Mouse (Mus musculus) adrenal gland (tissue): ENCODE results near the gene AI467606.
"Not testable (repeated sequence)": the region's sequence is repeated elsewhere in the genome, so short reads cannot be mapped to it uniquely, and the experiment has no call there.

ENCODE experiments used
- intact Hi-C: fragments of 180-260 bp; cut with DNase I; formaldehyde crosslinking; loops from one replicate; pipeline ENCODE4 v1.15.1; 2025
- long read RNA-seq, 2 experiments: library from polyadenylated mRNA; unstranded; transcript quantifications; one replicate each; pipeline ENCODE4 v2.0.0; 2020; ENCODE audit warnings: borderline replicate concordance in 1 of 2; ENCODE audit not compliant: insufficient replicate concordance in 1 of 2

The AI467606 gene
- long read RNA-seq, experiment 1, partial matches to known transcripts = 0 of 1 reads
- long read RNA-seq, experiment 1, other reads (novel, unspliced or antisense) = 0 of 1 reads
- long read RNA-seq, experiment 2, partial matches to known transcripts = 0 of 2 reads
- long read RNA-seq, experiment 2, other reads (novel, unspliced or antisense) = 0 of 2 reads

DNA sequence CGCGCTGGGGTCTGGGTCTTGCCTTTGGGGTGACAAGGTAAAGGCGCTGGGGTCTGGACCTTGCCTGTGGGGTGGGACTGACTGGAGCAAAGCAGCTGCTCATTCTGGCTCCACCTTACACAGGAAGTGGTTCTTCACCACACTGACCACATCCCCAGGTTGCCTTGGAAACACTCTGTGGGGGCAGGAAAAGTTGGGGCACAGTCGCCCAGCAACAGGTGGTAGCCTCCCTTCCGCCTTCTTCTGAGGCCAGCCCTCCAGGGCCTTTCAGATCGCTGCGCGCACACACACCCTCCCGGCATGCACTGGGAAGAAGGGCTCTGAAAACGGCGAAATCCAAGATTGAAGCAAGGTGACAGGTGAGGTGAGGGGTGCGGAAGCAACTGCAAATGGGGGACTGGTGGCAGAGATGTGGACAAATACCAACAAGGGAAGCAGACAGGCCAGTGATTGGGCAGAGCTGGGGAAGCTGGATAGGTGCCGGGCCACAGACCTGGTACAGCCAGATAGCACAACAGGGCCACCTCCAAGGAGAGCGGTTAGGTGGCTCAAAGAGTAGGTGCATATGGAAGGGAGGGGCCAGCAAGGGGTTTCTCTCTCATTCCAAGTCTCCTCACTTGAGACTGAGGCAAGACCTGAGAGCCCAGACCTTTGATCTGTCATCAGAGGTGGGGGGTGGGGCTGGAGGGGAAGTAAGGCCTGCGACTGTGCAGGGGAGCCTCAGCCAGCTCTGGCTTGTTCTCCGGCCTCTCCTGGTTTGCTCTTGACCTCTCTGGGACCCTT lies at the start of gene AI467606:
Gene AI467606, plus strand, starts transcription at position 246 of the 783 bp plus-strand sequence.
- intact Hi-C loops = no loop called here

DNA sequence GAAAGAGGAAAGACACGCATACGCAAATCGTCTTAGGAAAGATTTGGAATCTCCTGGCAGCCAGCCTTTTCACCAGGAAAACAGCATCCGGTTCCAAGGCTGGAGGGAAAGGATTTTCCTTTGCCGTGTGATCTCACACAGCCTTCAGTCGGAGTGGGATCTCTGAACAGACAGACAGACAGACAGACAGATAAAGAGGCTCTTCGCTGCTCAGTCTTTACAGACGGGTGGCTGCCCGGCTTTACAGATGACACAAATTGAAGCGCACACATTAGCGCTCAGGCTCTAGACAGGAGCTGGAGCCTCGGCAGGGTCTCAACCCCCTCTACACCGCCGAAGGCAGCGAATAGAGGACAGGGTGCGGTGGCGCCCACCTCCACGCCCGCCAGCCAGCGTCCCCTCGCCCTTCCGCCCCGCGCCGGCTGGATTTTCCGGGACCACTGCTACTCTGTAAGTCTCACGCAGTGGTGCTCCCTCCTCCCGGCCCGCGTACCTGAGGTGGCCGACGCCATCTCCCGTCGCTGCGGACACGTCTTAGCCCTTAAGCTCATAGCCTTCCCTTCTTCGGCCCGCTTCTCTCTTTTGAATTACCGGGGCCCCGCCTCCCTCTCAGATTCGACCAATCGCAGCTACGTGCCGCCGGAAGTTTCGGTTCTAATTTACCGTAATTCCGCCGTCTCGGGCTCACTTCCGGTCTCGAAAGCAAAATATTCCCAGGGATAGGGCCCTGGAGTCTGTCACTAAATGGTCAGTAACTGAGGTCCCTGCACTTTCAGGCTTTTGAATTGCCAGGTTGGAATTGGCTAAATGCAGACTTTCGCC lies 49.1 kb upstream of the AI467606 start, which contains the start of gene Kif22:
Gene Kif22, minus strand, starts transcription at position 621 of the 822 bp plus-strand sequence.
- intact Hi-C loops = loop anchor here (5.0 kb wide), 1 partner anchor 60 kb away; no protein-coding TSS in a partner anchor

DNA sequence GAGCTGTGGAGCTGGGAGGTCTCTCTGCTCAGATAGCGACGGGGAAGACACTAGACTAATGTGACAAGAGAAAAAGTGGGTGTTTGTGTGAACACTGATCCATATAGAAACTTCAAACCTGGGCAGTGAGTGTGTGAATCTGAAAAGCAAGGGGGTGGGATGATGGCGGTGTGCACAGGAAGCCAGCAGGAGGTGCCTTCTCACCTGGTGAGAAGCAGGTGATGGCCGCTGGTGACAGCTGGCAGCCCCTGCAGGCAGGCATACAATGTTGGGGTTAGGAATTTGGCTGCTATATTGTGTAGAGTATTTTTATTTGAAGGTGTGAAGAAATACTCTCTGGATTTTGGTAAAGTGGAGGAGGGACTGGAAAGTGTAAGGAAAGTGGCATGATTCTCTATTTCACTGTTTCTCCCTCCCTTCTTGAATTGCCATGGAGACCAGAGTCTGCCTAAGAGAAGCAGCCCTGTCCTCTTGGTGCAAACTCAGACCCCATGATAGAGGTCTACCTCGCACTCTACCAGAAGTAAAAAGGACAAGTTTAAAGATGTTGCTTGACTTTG lies 36.1 kb upstream of the AI467606 start:
- intact Hi-C loops = no loop called here

DNA sequence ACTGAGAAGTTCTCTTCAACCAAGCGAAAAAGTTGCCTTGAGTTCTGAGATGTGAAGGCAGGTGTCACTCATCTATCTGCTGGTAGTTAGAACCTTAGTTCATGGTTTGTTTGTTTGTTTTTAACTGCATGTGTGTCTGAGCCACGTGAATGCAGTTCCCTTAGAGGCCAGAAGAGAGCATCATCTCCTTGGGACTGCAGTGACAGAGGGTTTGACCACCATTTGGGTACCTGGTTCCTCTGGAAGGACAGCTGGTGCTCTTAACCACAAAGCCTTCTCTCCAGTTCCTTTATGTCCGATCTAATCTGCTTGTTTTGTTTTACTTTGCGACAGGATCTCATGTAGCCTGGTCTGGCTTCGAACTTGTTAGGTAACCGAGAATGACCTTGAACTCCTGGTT lies 25.6 kb upstream of the AI467606 start:
- intact Hi-C loops = no loop called here

DNA sequence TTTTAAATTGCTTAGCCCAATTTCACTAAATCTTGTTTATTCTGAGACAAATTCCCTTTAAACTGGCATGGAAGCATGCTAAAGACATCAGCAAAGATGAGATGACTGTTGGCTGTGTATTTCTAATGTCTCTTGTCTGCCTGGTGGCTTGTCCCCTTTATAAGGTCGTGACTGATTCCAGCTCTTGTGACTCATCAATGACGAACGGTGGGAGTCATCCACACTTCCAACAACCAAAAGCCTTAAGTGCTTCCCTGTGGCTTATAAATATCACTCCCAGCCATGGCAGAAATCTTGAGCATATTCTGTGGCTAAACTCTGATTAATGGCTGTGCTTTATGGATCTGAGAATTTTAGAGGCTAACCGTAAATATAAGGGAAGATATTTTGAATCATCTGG lies 24.8 kb upstream of the AI467606 start:
- intact Hi-C loops = no loop called here

DNA sequence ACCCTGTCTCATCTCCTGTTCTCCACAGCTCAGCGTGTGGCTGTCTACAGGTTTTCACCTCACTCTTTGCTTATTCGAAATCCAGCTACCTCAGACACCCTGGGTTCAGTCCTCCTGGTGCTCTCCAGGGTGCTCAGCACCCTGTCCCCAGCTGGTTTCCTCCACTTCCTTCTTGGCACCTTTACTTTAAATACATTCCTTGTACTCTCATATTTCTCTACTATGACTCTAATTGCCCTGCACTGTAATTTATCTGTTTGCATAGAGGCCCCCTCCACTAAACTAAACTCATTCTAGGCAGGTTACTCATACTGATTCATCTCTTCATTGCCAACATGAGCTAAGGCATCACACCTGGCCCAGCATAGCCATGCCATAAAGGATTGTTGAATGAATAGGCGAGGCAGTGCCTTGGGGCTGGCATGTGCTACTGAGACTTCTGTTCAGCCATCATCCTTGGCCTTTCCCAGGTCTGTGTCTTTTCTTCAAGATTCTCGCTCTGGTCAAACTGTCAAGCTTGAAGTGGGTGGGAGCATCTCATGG lies 20.2 kb upstream of the AI467606 start:
- intact Hi-C loops = no loop called here

DNA sequence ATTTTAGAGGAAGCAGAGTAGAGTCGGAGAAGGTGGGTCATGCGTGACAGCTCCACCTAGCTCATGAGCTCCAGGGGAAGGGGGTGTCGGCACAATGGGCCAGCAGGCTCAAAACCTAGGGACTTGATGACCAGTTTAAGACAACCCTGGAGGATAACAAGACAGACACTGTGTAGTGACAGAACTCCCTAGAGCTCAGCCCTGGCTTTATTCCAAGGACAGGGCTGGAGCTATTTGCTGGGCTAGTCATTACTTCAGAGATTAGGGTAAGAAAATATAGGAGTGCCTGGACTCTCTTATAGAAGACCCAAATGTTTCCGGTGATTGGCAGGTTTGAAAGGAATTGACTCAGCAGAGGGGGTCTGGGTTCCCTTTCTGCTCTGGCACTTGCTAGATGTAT lies 17.9 kb upstream of the AI467606 start:
- intact Hi-C loops = no loop called here

DNA sequence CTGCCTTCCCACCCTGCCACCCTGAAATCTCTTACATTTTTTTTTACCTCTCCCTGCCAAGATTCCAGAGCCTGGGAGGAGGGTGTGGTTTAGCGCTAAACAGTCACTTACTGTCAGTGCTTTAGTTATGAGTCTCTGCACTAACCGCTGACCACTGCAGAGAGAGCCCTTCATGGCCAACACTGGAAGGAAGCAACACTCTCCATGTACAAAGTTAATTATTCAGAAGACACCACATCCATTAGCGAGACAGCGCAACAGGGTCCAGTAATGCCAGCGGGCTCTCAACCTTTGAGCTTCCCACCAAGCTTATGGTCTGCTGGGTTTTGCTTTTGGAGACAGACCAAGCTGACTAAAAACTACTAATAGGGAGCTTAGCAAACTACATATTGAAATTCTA lies 15.0 kb upstream of the AI467606 start:
- intact Hi-C loops = no loop called here

DNA sequence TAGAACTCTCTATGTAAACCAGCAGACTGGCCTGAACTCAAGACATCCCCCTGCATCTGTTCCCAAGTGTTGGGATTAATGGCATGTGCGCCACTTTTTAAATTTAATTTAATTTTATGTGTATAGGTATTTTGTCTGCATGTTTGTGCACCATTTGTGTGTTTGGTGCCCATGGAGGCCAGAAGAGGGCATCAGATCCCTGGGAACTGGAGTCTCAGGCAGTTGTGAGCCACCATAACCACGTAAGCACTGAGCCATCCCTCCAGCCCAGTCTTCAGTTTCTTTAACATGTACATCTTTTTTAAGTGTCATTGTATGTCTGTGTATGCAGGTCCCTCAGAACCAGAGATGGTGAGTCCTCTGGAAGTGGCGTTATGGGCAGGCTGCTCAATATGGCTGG lies 13.5 kb upstream of the AI467606 start:
- intact Hi-C loops = no loop called here

DNA sequence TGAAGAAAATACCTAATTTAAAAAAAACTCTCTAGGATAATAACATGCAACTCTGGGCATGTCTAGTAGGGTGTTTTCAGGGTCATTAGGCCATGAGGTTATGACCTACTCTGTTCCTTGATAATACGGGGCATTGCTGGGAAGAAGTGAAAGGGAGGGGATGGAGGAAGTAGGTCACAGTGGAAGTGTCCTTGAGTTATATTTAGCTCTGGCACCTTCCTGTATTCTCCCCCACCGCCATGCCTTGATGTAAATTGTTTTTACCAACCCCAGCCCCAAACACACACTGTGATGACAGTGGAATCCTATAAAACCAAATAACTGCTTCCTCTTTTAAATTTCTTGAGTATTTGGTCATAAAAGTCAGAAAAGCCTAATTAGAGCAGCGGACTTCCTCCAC lies 11.1 kb upstream of the AI467606 start:
- intact Hi-C loops = no loop called here

DNA sequence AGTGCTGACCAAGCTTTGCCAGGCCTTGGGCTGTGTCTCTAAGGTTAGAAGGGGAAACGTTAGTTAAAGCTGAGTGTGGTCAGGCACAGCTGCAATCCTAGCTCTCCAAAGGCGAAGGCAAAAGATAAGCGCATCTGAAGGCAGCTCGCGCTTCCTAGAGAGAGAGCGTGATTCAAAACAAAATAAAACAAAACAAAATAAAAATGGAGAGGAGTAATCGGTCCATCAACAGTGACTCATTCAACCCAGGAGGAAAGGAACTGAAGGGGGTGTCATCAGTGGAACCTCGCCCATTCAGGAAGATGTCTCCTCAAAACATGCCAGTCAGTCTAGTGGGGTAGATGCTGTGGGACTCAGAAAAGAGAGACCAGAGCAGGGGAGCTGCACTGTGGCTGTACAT lies 8.9 kb upstream of the AI467606 start:
- intact Hi-C loops = no loop called here

DNA sequence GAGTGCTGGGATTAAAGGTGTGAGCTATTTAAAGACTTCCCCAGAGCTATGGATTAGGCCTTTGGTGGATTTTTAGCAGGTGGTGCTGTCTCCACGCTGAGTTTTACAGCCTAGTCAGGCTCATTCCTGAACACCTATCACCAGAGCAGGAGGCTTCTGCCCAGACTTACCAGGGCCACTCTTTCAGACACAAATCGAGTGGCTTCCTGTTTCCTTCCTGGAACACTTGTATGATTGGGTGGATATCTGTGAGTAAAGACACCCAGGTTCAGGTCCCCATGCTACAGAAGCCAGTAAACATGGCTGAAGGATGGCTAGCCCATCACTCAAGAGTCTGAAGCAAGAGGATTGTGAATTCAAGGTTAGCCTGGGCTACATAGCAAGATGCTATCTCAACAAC lies 8.2 kb upstream of the AI467606 start:
- intact Hi-C loops = no loop called here

DNA sequence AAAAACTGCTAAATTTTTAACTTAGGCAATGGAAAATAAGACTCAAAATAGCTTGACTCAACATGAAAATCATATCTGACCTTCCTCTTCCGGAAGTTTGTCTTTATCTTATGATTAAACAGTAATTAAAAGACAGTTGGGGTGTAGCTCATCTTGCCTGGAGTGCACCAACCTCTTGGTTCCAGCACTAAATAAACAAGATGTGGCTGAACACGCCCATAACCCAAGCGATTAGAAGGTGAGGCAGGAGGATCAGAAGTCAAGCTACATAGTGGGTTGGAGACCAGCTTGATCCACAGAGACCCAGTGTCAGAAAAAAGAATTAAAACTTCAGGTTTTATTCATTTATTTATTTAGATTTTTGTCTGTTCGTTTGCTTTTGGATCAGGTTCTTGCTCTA lies 7.5 kb upstream of the AI467606 start:
- intact Hi-C loops = no loop called here

DNA sequence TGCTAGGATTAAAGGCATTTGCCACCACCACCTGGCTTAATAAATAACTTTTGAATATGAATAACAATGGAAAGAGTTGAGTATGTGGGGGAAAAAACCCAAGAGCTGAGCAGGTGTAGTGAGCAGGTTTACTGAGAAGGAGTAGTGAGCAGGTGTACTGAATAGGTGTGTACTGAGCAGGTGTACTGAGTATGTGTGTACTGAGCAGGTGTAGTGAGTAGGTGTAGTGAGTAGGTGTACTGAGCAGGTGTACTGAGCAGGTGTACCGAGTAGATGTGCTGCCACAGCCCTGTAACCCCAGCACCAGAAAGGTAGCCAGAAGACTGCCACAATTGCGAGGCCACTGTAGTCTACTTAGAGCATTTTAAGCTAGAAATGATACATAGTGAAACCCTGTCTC lies 6.4 kb upstream of the AI467606 start:
- intact Hi-C loops = no loop called here

DNA sequence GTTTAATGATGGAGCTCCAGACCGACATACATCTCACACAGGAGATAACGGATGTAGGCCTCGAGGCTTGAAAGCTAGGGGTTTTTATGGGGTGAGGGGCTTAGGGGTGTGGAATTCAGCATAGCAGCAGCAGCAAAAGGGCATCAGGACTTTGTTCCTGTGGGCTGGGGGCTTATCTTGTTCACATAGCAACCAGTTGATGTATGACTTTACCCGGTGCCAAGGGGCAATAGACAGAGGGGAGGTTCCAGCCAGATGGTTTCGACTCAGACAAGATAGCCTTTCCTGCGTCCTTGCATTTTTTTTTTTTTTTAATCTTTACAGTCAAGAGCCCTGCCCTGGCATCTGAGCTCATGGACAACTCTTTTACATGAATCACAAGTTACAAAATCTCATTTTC lies 5.4 kb upstream of the AI467606 start:
- intact Hi-C loops = not testable (repeated sequence)

DNA sequence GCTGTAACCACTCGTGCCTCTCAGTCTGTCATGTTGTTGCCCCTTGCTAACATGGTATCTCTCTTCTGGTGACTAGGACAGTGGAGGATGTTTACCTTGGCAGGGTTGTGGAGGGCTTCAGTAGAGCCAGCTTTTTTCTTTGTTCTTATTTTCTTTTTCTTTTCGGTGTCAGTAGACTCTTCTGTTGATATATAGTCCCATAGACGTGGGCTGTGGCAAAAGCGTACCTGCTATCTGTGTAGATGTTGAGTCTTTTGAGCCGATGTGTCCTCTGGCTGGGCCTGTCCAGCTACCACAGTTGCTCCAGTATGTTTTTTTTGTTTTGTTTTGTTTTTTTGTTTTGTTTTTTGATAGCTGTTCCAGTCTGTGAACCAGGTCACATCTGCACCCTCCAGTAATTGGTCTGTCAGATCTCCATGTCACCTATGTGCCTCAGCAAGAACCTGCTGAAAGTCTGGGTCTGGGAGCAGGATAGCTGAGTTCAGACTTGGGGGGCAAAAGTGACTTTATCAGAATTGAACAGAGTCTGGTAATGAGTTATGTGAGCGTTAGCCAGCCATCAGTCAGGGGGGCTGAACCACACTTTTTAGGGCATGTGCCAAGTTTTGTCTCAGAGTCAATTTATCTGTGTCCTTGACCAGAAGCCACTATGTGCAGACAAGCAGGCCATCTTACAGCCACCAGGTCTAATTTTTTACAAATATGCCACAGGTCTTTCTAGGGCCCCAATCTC lies 3.7 kb upstream of the AI467606 start, which contains the start of gene Zg16:
Gene Zg16, minus strand, starts transcription at position 51 of the 733 bp plus-strand sequence.
- intact Hi-C loops = not testable (repeated sequence)

DNA sequence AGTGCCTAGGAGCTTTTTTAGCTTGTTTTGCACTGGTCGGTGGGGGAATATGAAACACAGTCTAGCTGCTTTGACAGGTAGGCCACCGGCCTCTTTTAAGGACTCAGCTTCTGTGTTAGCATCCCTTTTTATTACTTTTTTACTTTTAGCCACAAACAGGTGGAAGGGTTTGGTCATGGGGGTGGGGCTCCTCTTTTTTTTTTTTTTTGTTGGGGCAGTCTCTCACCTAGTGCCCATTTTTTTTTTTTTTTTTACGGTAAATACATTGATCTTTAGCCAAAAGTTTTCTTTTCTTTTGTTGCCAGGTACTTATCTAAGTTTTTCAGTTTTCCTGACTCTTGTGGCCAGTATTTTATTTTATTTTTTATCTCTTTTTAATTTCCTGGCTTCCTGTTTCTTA lies 3.1 kb upstream of the AI467606 start:
- intact Hi-C loops = no loop called here

DNA sequence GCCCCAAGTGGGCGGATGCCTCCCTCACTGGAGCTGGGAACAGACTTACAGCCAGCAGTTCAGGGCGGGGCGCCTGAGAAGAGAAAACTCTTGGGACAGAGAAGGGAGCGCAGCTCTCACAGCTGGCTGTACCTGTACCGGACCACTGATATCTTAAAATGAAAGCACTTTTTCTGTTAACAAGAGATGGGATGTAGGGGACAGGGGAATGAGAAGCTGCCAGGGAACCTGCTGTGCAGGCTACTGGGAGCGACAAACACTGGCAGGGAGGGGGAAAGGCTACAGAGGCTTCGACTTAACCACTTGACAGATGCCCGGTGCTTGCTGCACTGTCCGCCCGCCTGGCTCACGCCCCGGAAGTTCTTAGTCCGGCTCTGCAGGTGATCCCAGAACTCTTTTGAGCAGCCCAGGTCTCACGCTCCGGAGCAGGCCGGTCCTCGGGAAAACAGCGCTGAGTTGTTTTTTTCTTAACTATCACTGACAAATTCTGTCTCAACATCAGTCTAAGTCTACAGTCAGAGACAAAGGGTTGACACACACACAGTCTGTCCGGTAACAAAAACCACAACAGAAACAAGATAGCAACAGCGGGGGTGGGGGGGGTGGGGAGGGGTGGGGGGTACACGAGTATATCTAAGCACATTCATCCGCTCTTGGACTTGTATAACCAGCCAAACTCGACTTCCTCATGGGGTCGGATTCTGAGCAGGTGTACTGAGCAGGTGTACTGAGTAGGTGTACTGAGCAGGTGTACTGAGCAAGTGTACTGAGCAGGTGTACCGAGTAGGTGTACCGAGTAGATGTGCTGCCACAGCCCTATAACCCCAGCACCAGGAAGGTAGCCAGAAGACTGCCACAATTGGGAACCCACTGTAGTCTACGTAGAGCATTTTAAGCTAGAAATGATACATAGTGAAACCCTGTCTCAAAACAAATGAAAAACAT lies 2.0 kb upstream of the AI467606 start:
- intact Hi-C loops = no loop called here
